Mouse (Mus musculus) cerebellum, postnatal 4 days (tissue): ENCODE data around the gene Asgr2.
"Not testable (repeated sequence)": the region's sequence is repeated elsewhere in the genome, so short reads cannot be mapped to it uniquely, and the experiment has no call there.

Experiments used
- DNase-seq, 2 experiments: peaks; one replicate each; pipeline ENCODE4 v3.0.0; 2022; ENCODE audit warnings: low spot score in 2 of 2, mixed read lengths in 1 of 2

Gene Asgr2

GRCm38 (mm10) chr11:70084563-70084962, 7.9 kb upstream of the Asgr2 start:
- DNase-seq, result no peak

- DNase-seq, result no peak
Measured at GRCm38 (mm10) chr11:70097396-70097795, 5.0 kb downstream of the Asgr2 start.

- no peak for DNase-seq
Measured at GRCm38 (mm10) chr11:70099102-70099501, 6.7 kb downstream of the Asgr2 start.

- no peak for DNase-seq
Measured at GRCm38 (mm10) chr11:70099809-70100208, 7.4 kb downstream of the Asgr2 start.

- DNase-seq, result no peak
Measured at GRCm38 (mm10) chr11:70103701-70104315, 11.4 kb downstream of the Asgr2 start.

GRCm38 (mm10) chr11:70107085-70107484, 14.6 kb downstream of the Asgr2 start:
- no peak for DNase-seq

- DNase-seq, result peak in 1 of 2 experiments; percentile 9
Measured at GRCm38 (mm10) chr11:70110146-70110545, 17.7 kb downstream of the Asgr2 start.

- no peak for DNase-seq
Measured at GRCm38 (mm10) chr11:70114562-70114961, 22.1 kb downstream of the Asgr2 start.

GRCm38 (mm10) chr11:70115901-70116300, 23.5 kb downstream of the Asgr2 start:
- no peak for DNase-seq

GRCm38 (mm10) chr11:70129926-70130379, 37.5 kb downstream of the Asgr2 start, which contains the start of gene Mgl2:
TSS of gene Mgl2 (plus strand) at chr11:70130329.
- no peak for DNase-seq

- not testable (repeated sequence) for DNase-seq
Measured at GRCm38 (mm10) chr11:70135001-70135400, 42.6 kb downstream of the Asgr2 start.

- DNase-seq, result not testable (repeated sequence)
Measured at GRCm38 (mm10) chr11:70135925-70136324, 43.5 kb downstream of the Asgr2 start.

- DNase-seq, result no peak
Measured at GRCm38 (mm10) chr11:70139171-70139570, 46.7 kb downstream of the Asgr2 start.

GRCm38 (mm10) chr11:70151072-70151471, 58.6 kb downstream of the Asgr2 start:
- no peak for DNase-seq
